Mouse (Mus musculus) CH12.LX (cell line): ENCODE results near the gene Agbl2.

Experiments
- CTCF ChIP-seq, 2 experiments: IDR thresholded peaks in 1 of 2; conservative IDR thresholded peaks in 1 of 2; 2 replicates each; pipeline ENCODE4 v1.5.1; 2011 to 2012; ENCODE audit warnings: low read depth in 2 of 2, low read length in 2 of 2, improper control_type of control experiment in 1 of 2, inconsistent platforms in 1 of 2, mild to moderate bottlenecking in 1 of 2, moderate library complexity in 1 of 2
- ETS1 ChIP-seq: conservative IDR thresholded peaks from 2 replicates; pipeline ENCODE4 v1.6.1; 2012; ENCODE audit warnings: low read depth, mild to moderate bottlenecking, inconsistent platforms, low read length, improper control_type of control experiment, moderate library complexity
- POLR2A ChIP-seq: IDR thresholded peaks from 2 replicates; pipeline ENCODE4 v1.6.1; 2011; ENCODE audit warnings: low read depth, mild to moderate bottlenecking, improper control_type of control experiment, low read length

DNA sequence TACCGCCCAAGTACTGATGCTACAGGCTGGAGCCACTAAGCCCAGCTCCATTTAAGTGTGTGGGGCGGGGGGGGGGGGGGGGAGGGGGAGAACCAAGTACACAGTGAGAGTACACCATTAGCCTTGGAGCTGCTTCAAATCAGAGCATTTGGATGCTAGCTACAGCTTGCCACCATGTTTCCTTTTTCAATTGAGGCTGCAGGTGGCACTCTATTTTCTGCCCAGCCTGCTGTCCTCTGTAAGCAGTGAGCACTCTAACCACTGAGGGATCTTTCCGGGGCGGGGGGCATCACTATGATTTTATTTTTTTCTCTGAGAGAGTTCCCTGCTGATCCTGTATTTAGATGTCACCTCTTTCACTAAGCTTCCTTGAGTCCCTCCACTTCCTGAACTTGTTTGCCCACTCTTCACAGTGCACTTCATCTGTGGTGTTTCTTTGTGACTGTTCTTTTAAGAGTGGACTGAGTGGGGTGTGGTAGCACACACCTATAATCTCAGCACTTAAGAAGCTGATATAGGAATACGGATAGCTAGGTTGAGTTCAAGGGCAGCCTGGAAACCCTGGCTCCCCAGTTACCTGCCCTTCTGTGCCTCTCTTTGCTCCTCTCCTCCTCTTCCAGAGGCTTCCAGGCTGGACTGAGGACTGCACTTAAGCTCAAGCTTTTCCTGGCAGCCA is 95.2 kb downstream of the Agbl2 start:
- peak in 1 of 2 experiments; percentile 3; a peak in 1 of 4 replicates for TF ChIP-seq CTCF (conservative IDR thresholded peaks at IDR 0.05 in 1 of 2, IDR thresholded peaks at IDR 0.05 in 1 of 2; ENCODE audit: low read depth in 2 of 2, low read length in 2 of 2)
- TF ChIP-seq POLR2A: no peak
- TF ChIP-seq ETS1: no peak
